Mouse (Mus musculus) forebrain, embryonic 11.5 days (tissue): ENCODE measurements around the gene Olfr1085. TPM values are rescaled to one million over a fixed set of nuclear protein-coding genes. Genes with fewer than 3 reads are reported as not detected.
"Not testable (repeated sequence)": the region's sequence is repeated elsewhere in the genome, so short reads cannot be mapped to it uniquely, and the experiment has no call there.

Experiments
- ATAC-seq: fragments of 200-750 bp; cut with Nextera tagmentation; replicated peaks from 2 replicates; pipeline ENCODE4 v1.8.0; 2017; ENCODE audit warnings: moderate TSS enrichment; ENCODE audit not compliant: low FRiP score
- DNase-seq: peaks from one replicate; pipeline ENCODE4 v3.0.0-alpha.2; 2017; ENCODE audit warnings: low spot score
- H3K27ac ChIP-seq: fragments of 300-500 bp; sonication (generic); 2 replicates; pipeline ENCODE4 v1.5.1; 2014; ENCODE audit warnings: low read depth, low read length
- H3K27me3 ChIP-seq: fragments of 300-500 bp; sonication (generic); 2 replicates; pipeline ENCODE4 v1.6.1; 2014; ENCODE audit warnings: mild to moderate bottlenecking, low read length, mixed read lengths; ENCODE audit not compliant: control insufficient read depth, insufficient read depth
- H3K36me3 ChIP-seq: fragments of 300-500 bp; sonication (generic); 2 replicates; pipeline ENCODE4 v1.6.1; 2014; ENCODE audit warnings: mild to moderate bottlenecking, low read length, moderate library complexity, mixed read lengths; ENCODE audit not compliant: control insufficient read depth, insufficient read depth
- H3K4me1 ChIP-seq: fragments of 300-500 bp; sonication (generic); replicated peaks from 2 replicates; pipeline ENCODE4 v1.6.1; 2014; ENCODE audit warnings: low read length, mixed read lengths; ENCODE audit not compliant: control insufficient read depth, insufficient read depth
- H3K4me2 ChIP-seq: fragments of 300-500 bp; sonication (generic); 2 replicates; pipeline ENCODE4 v1.6.1; 2014; ENCODE audit warnings: low read depth, mild to moderate bottlenecking, low read length, moderate library complexity, mixed read lengths; ENCODE audit not compliant: severe bottlenecking
- H3K4me3 ChIP-seq: fragments of 300-500 bp; sonication (generic); 2 replicates; pipeline ENCODE4 v1.5.1; 2014; ENCODE audit warnings: low read depth, low read length
- H3K9ac ChIP-seq: fragments of 300-500 bp; sonication (generic); 2 replicates; pipeline ENCODE4 v1.6.1; 2014; ENCODE audit warnings: low read length
- H3K9me3 ChIP-seq: fragments of 300-500 bp; sonication (generic); 2 replicates; pipeline ENCODE4 v1.6.1; 2016; ENCODE audit warnings: low read length, mixed read lengths; ENCODE audit not compliant: control insufficient read depth
- WGBS: fragments of 180-500 bp; shearing (Covaris S2); extraction: QIAGEN DNeasy Blood & Tissue Kit; methylation state at CpG from one replicate; pipeline ENCODE4 v1.1.7; 2014; 5-methylcytosine and 5-hydroxymethylcytosine counted together
- polyA plus RNA-seq: library from polyadenylated mRNA; unstranded; fragments of >200 nt; fragmentation: Nextera tagmentation; extraction: Ambion mirVana; gene quantifications from 2 replicates; pipeline ENCODE4 v1.2.1, GENCODE M21; 2014

Gene Olfr1085
- not detected in 2 replicates for polyA plus RNA-seq

DNA sequence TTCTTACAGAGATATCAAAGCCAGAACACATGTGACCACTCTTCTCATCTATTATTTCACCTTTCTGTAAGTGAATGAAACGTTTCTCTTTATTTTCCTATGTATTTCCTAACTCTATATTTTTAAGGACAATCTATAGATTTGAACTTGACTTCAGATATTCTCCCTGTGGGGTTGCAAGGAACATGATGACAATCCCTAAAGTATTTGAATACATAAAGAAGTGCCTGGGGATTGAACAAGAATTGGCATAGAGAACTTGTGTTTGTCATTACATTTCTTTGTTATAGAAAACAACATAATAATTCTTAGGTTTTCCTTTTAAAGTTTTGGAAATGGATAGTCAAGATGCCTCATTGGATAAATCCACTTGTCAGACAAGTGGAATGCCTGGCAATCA lies at the start of gene Olfr1085:
Gene Olfr1085 (minus strand): TSS at position 101 of the 400 bp plus-strand sequence.
- Histone ChIP-seq H3K36me3 (no peaks in the 10 kb centered on the region), H3K4me3 (no peak within 1 kb of the TSS), H3K4me2 (no peak within 1 kb of the TSS), H3K27ac (no peak within 1 kb of the TSS), H3K9ac (no peak within 1 kb of the TSS), H3K9me3 (no peaks in the 10 kb centered on the region), H3K27me3 (no peaks in the 10 kb centered on the region), H3K4me1 (no peaks in the 10 kb centered on the region)
- DNase-seq: no peak
- WGBS: 36% methylated on average over 1 of the region's 1 CpGs
- ATAC-seq: no peak

- H3K9ac ChIP-seq: no peak within 1 kb of the TSS
- H3K4me2 ChIP-seq: no peak within 1 kb of the TSS
- no peaks in the 10 kb centered on the region for H3K27me3 ChIP-seq
- H3K9me3 ChIP-seq: no peaks in the 10 kb centered on the region
- no peak for DNase-seq
- no peak for ATAC-seq
- H3K4me3 ChIP-seq: no peak within 1 kb of the TSS
- no peaks in the 10 kb centered on the region for H3K36me3 ChIP-seq
- no peak within 1 kb of the TSS for H3K27ac ChIP-seq
- H3K4me1 ChIP-seq: no peaks in the 10 kb centered on the region
Measured at GRCm38 (mm10) chr2:86698295-86698694, 36.5 kb upstream of the Olfr1085 start, which contains the start of gene Olfr1087. Olfr1087 (minus strand) TSS chr2:86698395.

DNA sequence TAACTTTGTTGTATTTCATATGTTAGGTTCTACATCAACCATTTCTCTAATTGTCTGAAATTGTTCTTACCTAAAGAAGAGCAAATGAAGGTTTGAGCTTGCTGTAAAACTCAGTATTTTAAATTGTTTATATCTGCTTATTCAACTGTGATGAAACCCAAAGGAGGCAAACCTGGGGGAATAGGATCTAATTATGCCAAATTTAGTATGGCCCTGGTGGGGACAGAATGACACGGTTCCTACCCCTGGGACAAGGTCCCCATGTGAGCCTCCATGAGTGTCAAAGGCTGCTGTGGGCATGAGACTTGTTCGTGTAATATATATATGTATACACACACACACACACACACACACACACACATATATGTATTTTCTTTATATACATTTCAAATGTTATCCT lies 18.2 kb upstream of the Olfr1085 start, which contains the start of gene Olfr1086:
Gene Olfr1086 (minus strand): TSS at position 101 of the 400 bp plus-strand sequence.
- Histone ChIP-seq H3K27me3 (no peaks in the 10 kb centered on the region), H3K36me3 (no peaks in the 10 kb centered on the region), H3K4me3 (no peak within 1 kb of the TSS), H3K9ac (no peak within 1 kb of the TSS), H3K27ac (no peak within 1 kb of the TSS), H3K4me1 (no peaks in the 10 kb centered on the region), H3K4me2 (no peak within 1 kb of the TSS), H3K9me3 (no peaks in the 10 kb centered on the region)
- ATAC-seq: no peak
- 93% methylated on average over 2 of the region's 2 CpGs for WGBS
- DNase-seq: no peak

DNA sequence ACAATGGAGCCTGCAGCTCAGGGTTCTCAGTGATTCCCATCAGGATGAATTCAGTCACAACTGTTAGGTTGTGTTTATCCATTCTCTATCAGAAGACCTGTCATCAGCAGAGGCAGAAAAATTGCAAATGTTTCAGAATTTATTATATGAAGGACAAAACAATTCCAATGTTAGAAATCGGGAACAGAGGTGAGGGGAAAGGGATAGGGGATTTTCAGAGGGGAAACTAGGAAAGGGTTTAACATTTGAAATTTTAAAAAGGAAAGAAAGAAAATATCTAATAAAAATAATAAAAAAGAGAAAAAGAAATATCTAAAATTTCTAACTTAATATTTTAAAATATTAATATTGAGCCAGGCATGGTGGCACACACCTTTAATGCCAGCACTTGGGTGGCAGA lies 22.2 kb downstream of the Olfr1085 start, which contains the start of gene Olfr1084:
Gene Olfr1084 (minus strand): TSS at position 101 of the 400 bp plus-strand sequence.
- ATAC-seq: not testable (repeated sequence)

More for the DNA sequence above, 22.2 kb downstream of the Olfr1085 start, which contains the start of gene Olfr1084:
- not testable (repeated sequence) for H3K4me2 ChIP-seq, H3K36me3 ChIP-seq, H3K4me3 ChIP-seq, H3K27ac ChIP-seq, H3K9me3 ChIP-seq, DNase-seq, H3K4me1 ChIP-seq, H3K9ac ChIP-seq, H3K27me3 ChIP-seq
- 86% methylated on average over 1 of the region's 1 CpGs for WGBS

Other genes with a start within 250 kb of the Olfr1085 start
- not detected in 2 replicates for gene Olfr1061, start 248.0 kb downstream of the Olfr1085 start, polyA plus RNA-seq
- gene Olfr1062, start 235.3 kb downstream of the Olfr1085 start, polyA plus RNA-seq: not detected in 2 replicates
- gene Olfr1065, start 211.4 kb downstream of the Olfr1085 start, polyA plus RNA-seq: not detected in 2 replicates
- gene Olfr1066, start 205.8 kb downstream of the Olfr1085 start, polyA plus RNA-seq: not detected in 2 replicates
- gene Olfr228, start 174.6 kb downstream of the Olfr1085 start, polyA plus RNA-seq: not detected in 2 replicates
- not detected in 2 replicates for gene Olfr1076, start 153.6 kb downstream of the Olfr1085 start, polyA plus RNA-seq
- gene Olfr1079, start 119.5 kb downstream of the Olfr1085 start, polyA plus RNA-seq: not detected in 2 replicates
- gene Olfr1080, start 103.8 kb downstream of the Olfr1085 start, polyA plus RNA-seq: not detected in 2 replicates
- not detected in 2 replicates for gene Olfr1082, start 63.1 kb downstream of the Olfr1085 start, polyA plus RNA-seq
- not detected in 2 replicates for gene Olfr1084, start 22.3 kb downstream of the Olfr1085 start, polyA plus RNA-seq
- not detected in 2 replicates for gene Olfr1086, start 18.1 kb upstream of the Olfr1085 start, polyA plus RNA-seq
- gene Olfr1087, start 36.4 kb upstream of the Olfr1085 start, polyA plus RNA-seq: not detected in 2 replicates
- not detected in 2 replicates for gene Olfr1089, start 71.7 kb upstream of the Olfr1085 start, polyA plus RNA-seq
- not detected in 2 replicates for gene Olfr1090, start 97.0 kb upstream of the Olfr1085 start, polyA plus RNA-seq
- gene Olfr1093, start 120.5 kb upstream of the Olfr1085 start, polyA plus RNA-seq: not detected in 2 replicates
- gene Olfr141, start 148.0 kb upstream of the Olfr1085 start, polyA plus RNA-seq: not detected in 2 replicates
- gene Olfr1094, start 162.6 kb upstream of the Olfr1085 start, polyA plus RNA-seq: not detected in 2 replicates
- gene Olfr1095, start 189.7 kb upstream of the Olfr1085 start, polyA plus RNA-seq: not detected in 2 replicates
- gene Gm13723, start 212.8 kb upstream of the Olfr1085 start, polyA plus RNA-seq: not detected in 2 replicates
- not detected in 2 replicates for gene Olfr1097, start 230.2 kb upstream of the Olfr1085 start, polyA plus RNA-seq